Mouse (Mus musculus) spleen, postnatal 10 days (tissue): ENCODE data around the gene Prl3b1.

Source experiments
- DNase-seq, 2 experiments: peaks; one replicate each; pipeline ENCODE4 v3.0.0; 2021 to 2022; ENCODE audit warnings: low spot score in 2 of 2

The Prl3b1 gene

GRCm38 (mm10) chr13:27241547-27241946 lies at the start of gene Prl3b1:
Gene Prl3b1 (plus strand): TSS chr13:27241847.
- DNase-seq: no peak

- no peak for DNase-seq
Measured at GRCm38 (mm10) chr13:27196359-27196758, 45.3 kb upstream of the Prl3b1 start, which contains the start of gene Prl3c1. Gene Prl3c1 (plus strand): TSS chr13:27196659.

- DNase-seq: no peak
Measured at GRCm38 (mm10) chr13:27259136-27259535, 17.5 kb downstream of the Prl3b1 start, which contains the start of gene Prl3a1. Gene Prl3a1 (plus strand): TSS chr13:27259436.
